Mouse (Mus musculus) kidney, postnatal 0 days (tissue): ENCODE measurements at regions not wholly inside any gene's neighbourhood (a gene's known extent, or its start where the extent isn't known, plus 50 kb on each side); places are given as distances from the start of the nearest gene placed in this dataset.
"Not testable (repeated sequence)": the region's sequence is repeated elsewhere in the genome, so short reads cannot be mapped to it uniquely, and the experiment has no call there.

Experiments used
- ATAC-seq: fragments of 200-750 bp; cut with Nextera tagmentation; replicated peaks from 2 replicates; pipeline ENCODE4 v1.8.0; 2017; ENCODE audit warnings: low read depth, moderate number of reproducible peaks, moderate TSS enrichment, moderate library complexity; ENCODE audit not compliant: low FRiP score
- DNase-seq: peaks from one replicate; pipeline ENCODE4 v3.0.0-alpha.2; 2016; ENCODE audit warnings: low spot score
- H3K27ac ChIP-seq: fragments of 300-500 bp; sonication (generic); 2 replicates; pipeline ENCODE4 v1.5.1; 2014; ENCODE audit warnings: mild to moderate bottlenecking
- H3K27me3 ChIP-seq: fragments of 300-500 bp; sonication (generic); 2 replicates; pipeline ENCODE4 v1.6.1; 2014; ENCODE audit warnings: low read length, mixed read lengths; ENCODE audit not compliant: insufficient read depth
- H3K36me3 ChIP-seq: fragments of 300-500 bp; sonication (generic); 2 replicates; pipeline ENCODE4 v1.6.1; 2014; ENCODE audit warnings: low read length, mixed read lengths; ENCODE audit not compliant: insufficient read depth
- H3K4me1 ChIP-seq: fragments of 300-500 bp; sonication (generic); replicated peaks from 2 replicates; pipeline ENCODE4 v1.6.1; 2014; ENCODE audit warnings: antibody characterized with exemption, low read length, mixed read lengths; ENCODE audit not compliant: insufficient read depth
- H3K4me2 ChIP-seq: fragments of 300-500 bp; sonication (generic); 2 replicates; pipeline ENCODE4 v1.6.1; 2014; ENCODE audit warnings: mild to moderate bottlenecking, low read length, moderate library complexity, mixed read lengths
- H3K4me3 ChIP-seq: fragments of 300-500 bp; sonication (generic); replicated peaks from 2 replicates; pipeline ENCODE4 v1.5.1; 2014; ENCODE audit warnings: low read depth, low read length
- H3K9ac ChIP-seq: fragments of 300-500 bp; sonication (generic); 2 replicates; pipeline ENCODE4 v1.6.1; 2014; ENCODE audit warnings: low read depth, low read length
- H3K9me3 ChIP-seq: fragments of 300-500 bp; sonication (generic); replicated peaks from 2 replicates; pipeline ENCODE4 v1.6.1; 2016; ENCODE audit warnings: low read length, inconsistent platforms, mixed read lengths
- CTCF ChIP-seq: IDR thresholded peaks from 2 replicates; pipeline ENCODE4 v1.5.1; 2016; ENCODE audit warnings: antibody characterized with exemption, low read depth, mild to moderate bottlenecking, moderate library complexity
- WGBS: fragments of 180-500 bp; shearing (Covaris S2); extraction: QIAGEN DNeasy Blood & Tissue Kit; methylation state at CpG from one replicate; pipeline ENCODE4 v1.1.7; 2014; 5-methylcytosine and 5-hydroxymethylcytosine counted together

DNA sequence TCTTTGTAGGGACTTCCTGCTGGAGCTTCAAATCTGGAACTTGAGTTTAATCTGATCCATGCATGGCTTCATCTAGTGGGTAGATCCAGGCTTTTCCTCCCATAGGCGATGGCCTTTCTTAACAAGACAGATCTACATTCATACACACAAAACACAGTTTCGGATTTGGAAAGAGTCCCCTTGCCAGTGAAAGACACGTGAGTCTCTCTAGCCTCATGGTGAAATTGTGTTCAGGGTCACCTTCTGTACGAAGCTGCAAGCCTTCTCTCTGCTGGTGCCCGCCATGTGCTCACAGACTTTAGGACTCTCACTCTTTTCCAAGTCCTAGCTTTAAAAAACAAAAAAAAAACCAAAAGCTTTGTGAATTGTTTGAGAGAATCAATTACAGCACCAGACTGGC is 51.4 kb upstream of the Dlx2 start:
- H3K9ac ChIP-seq = no peak overlapping the region
- H3K4me2 ChIP-seq = no peak overlapping the region
- no peaks in the 10 kb centered on the region for H3K36me3 ChIP-seq
- H3K9me3 ChIP-seq = no peaks in the 10 kb centered on the region
- no peak overlapping the region for H3K27ac ChIP-seq
- DNase-seq = no peak
- H3K4me1 ChIP-seq = no peaks in the 10 kb centered on the region
- ATAC-seq = no peak
- no peak for TF ChIP-seq CTCF
- 81% methylated on average over 5 of the region's 5 CpGs for WGBS
- H3K4me3 ChIP-seq = no peak overlapping the region
- no peaks in the 10 kb centered on the region for H3K27me3 ChIP-seq

GRCm38 (mm10) chr2:71598368-71598767 is 51.8 kb upstream of the Dlx2 start:
- DNase-seq (no peak), ATAC-seq (no peak)
- H3K4me1 ChIP-seq = no peaks in the 10 kb centered on the region
- H3K27me3 ChIP-seq = no peaks in the 10 kb centered on the region
- no peaks in the 10 kb centered on the region for H3K36me3 ChIP-seq
- H3K4me2 ChIP-seq = no peak overlapping the region
- H3K27ac ChIP-seq = no peak overlapping the region
- no peak overlapping the region for H3K9ac ChIP-seq
- no peak overlapping the region for H3K4me3 ChIP-seq
- WGBS = 65% methylated on average over 10 of the region's 10 CpGs
- TF ChIP-seq CTCF = no peak
- no peaks in the 10 kb centered on the region for H3K9me3 ChIP-seq

DNA sequence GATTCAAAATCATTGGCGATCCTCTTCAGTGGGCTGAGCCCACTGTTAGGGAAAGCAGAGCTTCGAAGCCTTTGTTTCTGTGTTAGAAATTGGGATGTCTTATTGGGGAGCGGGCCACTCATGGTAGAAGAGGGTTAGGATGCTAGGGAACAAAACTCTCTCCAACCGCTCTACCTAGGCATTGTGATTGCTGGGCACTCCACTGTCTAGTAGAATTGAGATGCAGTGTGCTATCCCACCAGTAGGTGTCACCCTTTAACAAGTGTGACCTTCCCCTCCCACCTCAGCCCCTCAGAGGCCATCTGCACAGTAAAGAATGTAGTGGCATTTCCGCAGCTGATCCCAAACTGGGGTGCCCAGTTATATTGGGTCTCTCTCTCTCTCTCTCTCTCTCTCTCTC is 52.2 kb upstream of the Dlx2 start:
- no peaks in the 10 kb centered on the region for H3K9me3 ChIP-seq
- ATAC-seq = peak; percentile 69
- no peaks in the 10 kb centered on the region for H3K36me3 ChIP-seq
- H3K4me1 ChIP-seq = no peaks in the 10 kb centered on the region
- no peak overlapping the region for H3K4me3 ChIP-seq
- no peak overlapping the region for H3K4me2 ChIP-seq
- no peak overlapping the region for H3K9ac ChIP-seq
- peak; percentile 94 for DNase-seq
- 16% methylated on average over 5 of the region's 5 CpGs for WGBS
- H3K27ac ChIP-seq = no peak overlapping the region
- H3K27me3 ChIP-seq = no peaks in the 10 kb centered on the region
- TF ChIP-seq CTCF = peak; percentile 94

DNA sequence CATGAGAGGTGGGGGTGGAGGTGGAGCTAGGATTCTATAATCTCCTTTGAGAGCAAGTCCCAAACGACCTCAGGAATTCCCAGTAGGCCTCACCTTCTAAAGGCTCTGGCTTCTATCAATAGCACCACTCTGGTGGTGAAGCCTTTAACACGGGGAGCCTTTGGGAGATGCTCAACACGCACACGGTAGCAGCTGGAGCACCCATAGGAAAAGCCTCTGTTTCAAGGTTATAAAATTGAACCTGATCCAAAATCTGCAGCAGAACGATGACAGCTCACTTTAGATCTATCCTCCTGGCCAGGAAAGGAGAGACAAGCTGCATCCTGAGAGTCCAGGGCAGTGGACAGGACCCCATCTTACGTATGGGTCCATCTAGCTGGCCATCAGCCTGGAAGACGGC is 53.7 kb upstream of the Dlx2 start:
- no peaks in the 10 kb centered on the region for H3K27me3 ChIP-seq
- no peak overlapping the region for H3K9ac ChIP-seq
- ATAC-seq = no peak
- H3K9me3 ChIP-seq = no peaks in the 10 kb centered on the region
- WGBS = 73% methylated on average over 7 of the region's 7 CpGs
- no peak overlapping the region for H3K4me3 ChIP-seq
- peak; percentile 40 for DNase-seq
- H3K27ac ChIP-seq = no peak overlapping the region
- no peaks in the 10 kb centered on the region for H3K4me1 ChIP-seq
- no peak overlapping the region for H3K4me2 ChIP-seq
- H3K36me3 ChIP-seq = no peaks in the 10 kb centered on the region
- no peak for TF ChIP-seq CTCF

- no peak overlapping the region for H3K9ac ChIP-seq
- WGBS = 80% methylated on average over 1 of the region's 1 CpGs
- no peak for ATAC-seq
Observed at GRCm38 (mm10) chr2:71600999-71601398, 54.4 kb upstream of the Dlx2 start.

DNA sequence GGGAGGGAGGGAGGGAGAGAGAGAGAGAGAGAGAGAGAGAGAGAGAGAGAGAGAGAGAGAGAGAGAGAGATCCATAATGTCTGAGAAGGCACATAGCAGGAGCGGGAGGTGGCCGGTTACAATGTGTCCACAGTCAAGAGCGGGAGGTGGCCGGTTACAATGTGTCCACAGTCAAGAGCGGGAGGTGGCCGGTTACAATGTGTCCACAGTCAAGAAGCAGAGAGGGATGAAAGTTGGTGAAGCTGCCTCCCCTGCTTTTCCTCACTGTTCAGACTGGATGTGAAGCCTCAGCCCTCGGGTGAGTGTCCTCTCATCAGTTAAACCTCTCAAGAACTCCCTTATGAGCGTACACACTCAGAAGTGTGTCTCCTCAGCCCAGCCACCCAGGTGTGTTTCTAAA is 57.2 kb upstream of the Dlx2 start:
- H3K4me2 ChIP-seq, H3K9ac ChIP-seq, H3K36me3 ChIP-seq, H3K4me3 ChIP-seq, ATAC-seq, H3K27me3 ChIP-seq, H3K9me3 ChIP-seq, H3K4me1 ChIP-seq, DNase-seq, H3K27ac ChIP-seq: not testable (repeated sequence)
- WGBS = 97% methylated on average over 8 of the region's 8 CpGs

More at GRCm38 (mm10) chr2:71600999-71601398, 54.4 kb upstream of the Dlx2 start:
- no peak for DNase-seq
- Histone ChIP-seq H3K36me3 (no peaks in the 10 kb centered on the region), H3K4me2 (no peak overlapping the region), H3K4me1 (no peaks in the 10 kb centered on the region), H3K9me3 (no peaks in the 10 kb centered on the region), H3K4me3 (no peak overlapping the region), H3K27me3 (no peaks in the 10 kb centered on the region), H3K27ac (no peak overlapping the region)
- no peak for TF ChIP-seq CTCF

- DNase-seq (no peak), ATAC-seq (no peak)
- Histone ChIP-seq H3K9ac (no peak overlapping the region), H3K4me2 (no peak overlapping the region), H3K4me1 (0 out of 2 replicates have a peak, but pooled peaks cover 7% of the 10 kb centered on the region), H3K27me3 (no peaks in the 10 kb centered on the region), H3K4me3 (no peak overlapping the region), H3K27ac (no peak overlapping the region), H3K9me3 (no peaks in the 10 kb centered on the region), H3K36me3 (no peaks in the 10 kb centered on the region)
- 95% methylated on average over 1 of the region's 1 CpGs for WGBS
- TF ChIP-seq CTCF = no peak
Observed at GRCm38 (mm10) chr2:71605606-71606005, 59.1 kb upstream of the Dlx2 start.
